Mouse (Mus musculus) forebrain, embryonic 11.5 days (tissue): ENCODE measurements at regions not wholly inside any gene's neighbourhood (a gene's known extent, or its start where the extent isn't known, plus 50 kb on each side); places are given as distances from the start of the nearest gene placed in this dataset.

Source experiments
- ATAC-seq: fragments of 200-750 bp; cut with Nextera tagmentation; replicated peaks from 2 replicates; pipeline ENCODE4 v1.8.0; 2017; ENCODE audit warnings: moderate TSS enrichment; ENCODE audit not compliant: low FRiP score
- DNase-seq: peaks from one replicate; pipeline ENCODE4 v3.0.0-alpha.2; 2017; ENCODE audit warnings: low spot score
- H3K27ac ChIP-seq: fragments of 300-500 bp; sonication (generic); 2 replicates; pipeline ENCODE4 v1.5.1; 2014; ENCODE audit warnings: low read depth, low read length
- H3K27me3 ChIP-seq: fragments of 300-500 bp; sonication (generic); 2 replicates; pipeline ENCODE4 v1.6.1; 2014; ENCODE audit warnings: mild to moderate bottlenecking, low read length, mixed read lengths; ENCODE audit not compliant: control insufficient read depth, insufficient read depth
- H3K36me3 ChIP-seq: fragments of 300-500 bp; sonication (generic); 2 replicates; pipeline ENCODE4 v1.6.1; 2014; ENCODE audit warnings: mild to moderate bottlenecking, low read length, moderate library complexity, mixed read lengths; ENCODE audit not compliant: control insufficient read depth, insufficient read depth
- H3K4me1 ChIP-seq: fragments of 300-500 bp; sonication (generic); replicated peaks from 2 replicates; pipeline ENCODE4 v1.6.1; 2014; ENCODE audit warnings: low read length, mixed read lengths; ENCODE audit not compliant: control insufficient read depth, insufficient read depth
- H3K4me2 ChIP-seq: fragments of 300-500 bp; sonication (generic); 2 replicates; pipeline ENCODE4 v1.6.1; 2014; ENCODE audit warnings: low read depth, mild to moderate bottlenecking, low read length, moderate library complexity, mixed read lengths; ENCODE audit not compliant: severe bottlenecking
- H3K4me3 ChIP-seq: fragments of 300-500 bp; sonication (generic); 2 replicates; pipeline ENCODE4 v1.5.1; 2014; ENCODE audit warnings: low read depth, low read length
- H3K9ac ChIP-seq: fragments of 300-500 bp; sonication (generic); 2 replicates; pipeline ENCODE4 v1.6.1; 2014; ENCODE audit warnings: low read length
- H3K9me3 ChIP-seq: fragments of 300-500 bp; sonication (generic); 2 replicates; pipeline ENCODE4 v1.6.1; 2016; ENCODE audit warnings: low read length, mixed read lengths; ENCODE audit not compliant: control insufficient read depth
- WGBS: fragments of 180-500 bp; shearing (Covaris S2); extraction: QIAGEN DNeasy Blood & Tissue Kit; methylation state at CpG from one replicate; pipeline ENCODE4 v1.1.7; 2014; 5-methylcytosine and 5-hydroxymethylcytosine counted together

DNA sequence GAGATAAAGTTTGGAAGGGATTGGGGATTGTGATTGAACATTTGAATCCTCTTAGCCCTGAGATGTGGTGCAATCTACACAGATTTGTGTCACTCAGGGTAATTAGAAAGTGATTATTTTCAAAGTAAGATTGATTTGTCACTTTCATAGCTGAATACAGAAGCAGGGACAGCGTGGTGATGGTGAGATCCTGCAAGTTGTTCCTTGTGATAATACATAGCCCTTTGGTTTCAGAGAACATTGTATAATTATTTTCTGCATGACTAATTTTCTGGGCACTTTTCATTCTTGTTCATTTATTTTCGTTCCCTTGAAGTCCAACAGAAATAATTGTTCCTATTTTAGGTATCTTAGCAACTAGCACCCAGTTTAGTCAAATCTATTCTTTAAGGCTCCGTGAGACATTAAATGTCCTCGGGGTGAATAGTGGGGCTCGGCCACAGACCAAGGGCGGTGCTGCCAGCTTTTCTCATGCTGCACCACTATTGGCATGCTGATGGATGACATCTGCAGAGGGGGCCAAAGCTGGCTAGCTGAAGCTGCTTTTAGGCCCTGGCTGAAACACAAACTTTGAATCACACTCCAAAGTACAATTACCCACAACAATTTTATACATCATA lies 468.0 kb downstream of the Hace1 start:
- Histone ChIP-seq H3K9ac (no peak overlapping the region), H3K9me3 (no peaks in the 10 kb centered on the region), H3K27ac (no peak overlapping the region), H3K4me2 (no peak overlapping the region), H3K36me3 (no peaks in the 10 kb centered on the region), H3K4me3 (no peak overlapping the region), H3K27me3 (no peaks in the 10 kb centered on the region), H3K4me1 (no peaks in the 10 kb centered on the region; the same call in 1 of the 2 replicates)
- DNase-seq (no peak), ATAC-seq (peak; percentile 72; the same call in 1 of the 2 replicates)
- 24% methylated on average over 6 of the region's 6 CpGs for WGBS

DNA sequence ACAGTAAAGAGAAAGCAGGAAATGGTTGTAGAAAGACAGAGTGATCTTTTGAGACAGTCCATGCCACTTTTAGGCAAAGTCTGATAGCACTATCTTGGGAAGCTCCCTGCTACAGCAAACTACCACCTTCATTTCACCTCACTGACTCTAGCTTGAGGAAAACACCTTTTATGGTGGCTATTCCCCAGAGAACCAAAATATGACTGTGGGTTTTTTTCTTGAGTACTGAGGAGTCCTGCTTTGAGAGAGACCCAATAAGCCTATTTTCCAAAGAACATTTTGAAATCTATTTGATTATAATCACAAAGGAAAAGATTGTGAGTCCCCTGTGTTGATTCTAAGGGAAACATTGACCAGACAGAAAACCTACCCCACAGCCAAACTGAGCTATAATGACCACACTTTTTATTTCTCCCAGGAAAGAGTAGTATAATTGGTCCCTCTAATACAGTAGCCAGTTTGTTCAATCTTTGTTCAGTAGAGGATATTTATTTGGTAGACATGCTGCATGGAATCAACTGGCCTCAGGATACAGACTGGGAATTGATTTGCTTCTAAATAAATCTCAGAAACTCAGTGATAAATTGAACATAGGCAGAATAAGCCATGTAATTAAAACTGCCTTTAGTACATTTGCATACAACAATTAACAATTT lies 468.6 kb downstream of the Hace1 start:
- no peak overlapping the region for H3K4me3 ChIP-seq

DNA sequence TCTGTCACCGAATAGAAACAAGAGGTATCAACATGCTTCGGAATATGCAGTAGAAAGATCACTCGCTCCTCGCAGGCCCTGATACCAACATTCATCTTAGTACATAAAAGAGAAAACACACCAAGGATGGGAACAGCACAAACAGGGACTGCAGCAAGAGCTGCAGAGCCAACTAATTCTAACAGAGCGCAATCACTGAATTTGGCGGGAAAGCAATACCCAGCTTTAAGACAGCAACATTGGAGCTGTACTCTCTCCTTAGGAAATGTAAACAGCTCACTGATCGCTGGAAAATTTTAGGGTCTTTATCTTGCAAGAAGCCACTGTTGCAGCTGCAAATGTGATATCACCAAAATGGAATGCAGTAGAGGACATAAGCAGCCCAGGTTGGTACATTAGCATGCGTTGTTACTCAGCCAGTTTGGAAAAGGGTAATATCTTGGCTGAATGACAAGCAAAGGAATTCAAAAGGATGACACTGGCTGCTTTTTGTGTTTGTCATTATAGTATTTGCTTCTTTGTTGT lies 469.3 kb downstream of the Hace1 start:
- Histone ChIP-seq H3K27me3 (no peaks in the 10 kb centered on the region), H3K36me3 (no peaks in the 10 kb centered on the region), H3K4me2 (no peak overlapping the region), H3K9me3 (no peaks in the 10 kb centered on the region), H3K9ac (no peak overlapping the region), H3K4me3 (no peak overlapping the region), H3K4me1 (no peaks in the 10 kb centered on the region; the same call in 1 of the 2 replicates), H3K27ac (no peak overlapping the region)
- ATAC-seq (no peak), DNase-seq (no peak)
- 83% methylated on average over 8 of the region's 8 CpGs for WGBS

More for the DNA sequence above, 468.6 kb downstream of the Hace1 start:
- Histone ChIP-seq H3K27me3 (no peaks in the 10 kb centered on the region), H3K4me1 (no peaks in the 10 kb centered on the region; the same call in 1 of the 2 replicates), H3K9me3 (no peaks in the 10 kb centered on the region), H3K36me3 (no peaks in the 10 kb centered on the region), H3K4me2 (no peak overlapping the region), H3K9ac (no peak overlapping the region), H3K27ac (no peak overlapping the region)
- ATAC-seq, result no peak
- DNase-seq, result no peak

DNA sequence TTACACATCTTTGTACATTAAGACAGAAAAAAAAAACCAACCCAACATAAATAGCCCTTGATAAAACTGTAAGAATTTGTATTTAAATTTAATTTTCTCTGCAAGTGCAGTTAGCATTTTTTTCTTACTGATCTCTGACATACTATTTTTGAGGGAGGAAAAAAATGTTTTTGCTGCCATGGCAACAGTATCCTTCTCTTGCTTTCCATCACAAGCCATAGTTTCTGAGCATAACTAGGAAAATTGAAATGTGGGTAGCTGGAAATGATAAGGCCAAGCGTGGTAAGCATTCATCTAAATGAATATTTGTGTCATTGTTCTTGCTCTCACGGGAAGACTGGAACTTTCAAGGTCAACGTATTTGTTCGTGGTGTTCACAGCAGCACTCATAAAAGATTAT lies 470.0 kb downstream of the Hace1 start:
- no peak overlapping the region for H3K4me2 ChIP-seq
- H3K36me3 ChIP-seq, result no peaks in the 10 kb centered on the region
- no peak overlapping the region for H3K27ac ChIP-seq
- ATAC-seq (no peak), DNase-seq (no peak)
- no peaks in the 10 kb centered on the region for H3K27me3 ChIP-seq
- no peak overlapping the region for H3K4me3 ChIP-seq
- no peaks in the 10 kb centered on the region for H3K9me3 ChIP-seq
- no peaks in the 10 kb centered on the region; the same call in 1 of the 2 replicates for H3K4me1 ChIP-seq
- no peak overlapping the region for H3K9ac ChIP-seq
- WGBS, result 65% methylated on average over 4 of the region's 4 CpGs

DNA sequence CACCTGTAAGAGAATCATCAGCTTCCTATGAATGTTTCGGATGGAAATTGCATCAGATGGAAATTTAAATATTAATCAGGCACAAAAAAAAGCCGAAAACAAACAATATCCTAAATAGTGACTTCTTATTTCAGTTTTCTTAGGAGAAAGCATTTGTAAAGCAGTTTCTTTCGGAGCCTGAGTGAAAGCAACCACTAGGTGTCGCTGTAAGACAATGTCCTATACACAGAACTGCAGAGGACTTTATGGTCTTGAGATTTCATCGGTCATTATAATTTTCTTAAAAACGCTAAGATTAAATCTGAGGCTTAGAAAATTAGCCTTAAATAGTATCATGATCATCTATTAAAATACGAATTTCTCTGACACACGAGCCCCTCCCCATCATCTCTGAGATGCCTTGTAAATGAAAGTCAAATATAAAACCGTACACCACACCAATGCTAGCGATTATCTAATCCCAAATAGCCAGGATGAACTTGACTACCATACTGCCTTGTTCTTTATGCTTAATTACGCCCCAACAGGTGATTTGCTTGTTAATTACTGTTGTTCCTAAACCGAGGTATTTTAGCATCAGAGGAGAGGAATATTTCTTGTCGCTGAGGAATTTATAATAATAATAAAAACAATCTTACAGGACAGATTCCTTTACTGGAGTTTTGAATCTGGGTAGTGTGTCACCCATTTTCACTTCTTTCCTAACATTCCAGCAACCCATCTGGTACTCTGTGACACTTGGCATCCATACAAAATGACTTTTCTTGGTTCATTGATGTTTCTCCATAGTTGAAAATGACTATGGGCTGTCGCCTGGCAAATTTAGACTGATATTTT lies 480.0 kb downstream of the Hace1 start:
- no peak overlapping the region for H3K27ac ChIP-seq
- no peak overlapping the region for H3K4me3 ChIP-seq
- 40% methylated on average over 14 of the region's 14 CpGs for WGBS
- no peaks in the 10 kb centered on the region for H3K27me3 ChIP-seq
- no peaks in the 10 kb centered on the region for H3K4me1 ChIP-seq
- no peak overlapping the region for H3K4me2 ChIP-seq
- ATAC-seq (peak; percentile 76), DNase-seq (peak; percentile 63)
- H3K9ac ChIP-seq, result no peak overlapping the region
- no peaks in the 10 kb centered on the region for H3K9me3 ChIP-seq
- no peaks in the 10 kb centered on the region for H3K36me3 ChIP-seq

DNA sequence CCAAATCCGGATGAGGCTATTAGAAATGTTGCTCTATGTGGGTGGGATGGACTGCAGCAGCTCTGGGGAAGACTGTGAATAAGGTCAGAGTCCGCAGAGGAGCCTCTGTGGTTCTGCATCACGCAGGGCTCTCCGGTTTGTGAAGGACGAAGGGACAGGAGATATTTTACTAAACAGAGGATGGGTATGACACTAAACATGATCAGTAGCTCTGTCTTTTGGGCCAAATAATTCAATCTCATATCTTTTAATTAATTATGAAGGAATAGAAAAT lies 480.5 kb downstream of the Hace1 start:
- 87% methylated on average over 5 of the region's 5 CpGs for WGBS
- DNase-seq (no peak), ATAC-seq (no peak)
- Histone ChIP-seq H3K27me3 (no peaks in the 10 kb centered on the region), H3K36me3 (no peaks in the 10 kb centered on the region), H3K9ac (no peak overlapping the region), H3K4me1 (no peaks in the 10 kb centered on the region), H3K27ac (no peak overlapping the region), H3K4me3 (no peak overlapping the region), H3K4me2 (no peak overlapping the region), H3K9me3 (no peaks in the 10 kb centered on the region)

DNA sequence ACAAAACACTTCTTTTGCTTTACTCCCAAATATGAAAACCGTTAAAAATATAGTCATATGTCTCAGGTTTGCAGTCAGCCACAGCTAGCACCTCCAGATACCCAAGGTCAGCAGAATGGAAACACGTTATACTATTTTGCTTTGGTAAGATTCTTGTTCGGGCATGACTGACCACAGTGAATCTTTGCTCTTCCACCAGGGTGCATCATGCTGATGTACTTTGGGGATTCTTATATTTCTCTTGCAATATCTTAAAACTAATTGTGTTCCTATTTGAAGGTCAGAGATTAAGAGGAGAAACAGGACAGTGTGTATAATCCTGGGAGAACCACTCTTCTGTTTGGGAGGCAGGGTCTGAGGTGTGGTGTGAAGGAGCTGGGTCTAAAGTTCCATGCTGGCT lies 481.7 kb downstream of the Hace1 start:
- WGBS, result 81% methylated on average over 3 of the region's 3 CpGs
- H3K4me3 ChIP-seq, result no peak overlapping the region
- no peak overlapping the region for H3K9ac ChIP-seq
- no peak for DNase-seq
- no peaks in the 10 kb centered on the region for H3K9me3 ChIP-seq
- H3K36me3 ChIP-seq, result no peaks in the 10 kb centered on the region
- H3K4me1 ChIP-seq, result no peaks in the 10 kb centered on the region
- no peak overlapping the region for H3K4me2 ChIP-seq
- H3K27ac ChIP-seq, result no peak overlapping the region
- no peaks in the 10 kb centered on the region for H3K27me3 ChIP-seq
- no peak for ATAC-seq

DNA sequence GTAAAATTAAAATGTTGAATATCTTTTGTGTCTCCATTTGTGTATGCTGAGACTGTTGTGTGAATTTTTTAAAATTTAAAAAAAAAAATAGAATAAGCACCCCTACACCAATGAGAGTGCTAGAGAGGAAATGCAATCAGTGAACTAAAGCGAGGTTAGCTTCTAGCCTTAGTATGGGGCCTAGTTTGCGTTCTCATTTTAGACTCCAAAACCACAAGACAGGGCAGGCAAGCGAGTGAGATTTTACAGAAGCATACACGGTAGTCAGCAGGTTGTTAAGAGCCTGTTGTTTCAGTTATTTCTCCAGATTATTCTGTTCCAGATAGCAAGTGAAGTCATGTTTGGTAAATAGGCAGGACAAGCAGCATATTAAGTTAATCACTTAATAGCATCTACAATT lies 486.2 kb downstream of the Hace1 start:
- Histone ChIP-seq H3K36me3 (no peaks in the 10 kb centered on the region), H3K9ac (no peak overlapping the region), H3K9me3 (no peaks in the 10 kb centered on the region), H3K4me2 (no peak overlapping the region), H3K4me1 (no peaks in the 10 kb centered on the region), H3K27ac (no peak overlapping the region), H3K4me3 (no peak overlapping the region), H3K27me3 (no peaks in the 10 kb centered on the region)
- WGBS, result 93% methylated on average over 4 of the region's 4 CpGs
- ATAC-seq (no peak), DNase-seq (no peak)
